Mouse (Mus musculus) right cerebral cortex, adult 2 months (tissue): ENCODE measurements around the gene Mrgpra2a.
"Not testable (repeated sequence)": the region's sequence is repeated elsewhere in the genome, so short reads cannot be mapped to it uniquely, and the experiment has no call there.

Source experiments
- DNase-seq, 2 experiments: peaks; one replicate each; pipeline ENCODE4 v3.0.0; 2021 to 2022; ENCODE audit warnings: low spot score in 2 of 2

The Mrgpra2a gene

GRCm38 (mm10) chr7:47452015-47452414, at the start of gene Mrgpra2a:
Mrgpra2a (minus strand) TSS chr7:47452139.
- DNase-seq = not testable (repeated sequence)

GRCm38 (mm10) chr7:47491266-47491665, 39.3 kb upstream of the Mrgpra2a start:
- DNase-seq = not testable (repeated sequence)

- DNase-seq = not testable (repeated sequence)
Measured at GRCm38 (mm10) chr7:47489438-47489837, 37.5 kb upstream of the Mrgpra2a start.

GRCm38 (mm10) chr7:47483181-47483580, 31.2 kb upstream of the Mrgpra2a start:
- not testable (repeated sequence) for DNase-seq

- not testable (repeated sequence) for DNase-seq
Measured at GRCm38 (mm10) chr7:47473904-47474303, 22.0 kb upstream of the Mrgpra2a start.

GRCm38 (mm10) chr7:47465278-47465981, 13.5 kb upstream of the Mrgpra2a start:
- DNase-seq = not testable (repeated sequence)

GRCm38 (mm10) chr7:47445729-47446128, 6.2 kb downstream of the Mrgpra2a start:
- not testable (repeated sequence) for DNase-seq

GRCm38 (mm10) chr7:47436463-47436862, 15.5 kb downstream of the Mrgpra2a start:
- not testable (repeated sequence) for DNase-seq

GRCm38 (mm10) chr7:47427815-47428508, 24.0 kb downstream of the Mrgpra2a start:
- DNase-seq = not testable (repeated sequence)

- DNase-seq = no peak
Measured at GRCm38 (mm10) chr7:47410602-47411001, 41.3 kb downstream of the Mrgpra2a start.

GRCm38 (mm10) chr7:47409545-47409944, 42.4 kb downstream of the Mrgpra2a start:
- DNase-seq = no peak

- DNase-seq = no peak
Measured at GRCm38 (mm10) chr7:47401125-47401524, 50.8 kb downstream of the Mrgpra2a start.
